Mouse (Mus musculus) limb, embryonic 15.5 days (tissue): ENCODE data around the gene Vmn1r60. TPM values are rescaled to one million over a fixed set of nuclear protein-coding genes. Genes with fewer than 3 reads are reported as not detected.
"Not testable (repeated sequence)": the region's sequence is repeated elsewhere in the genome, so short reads cannot be mapped to it uniquely, and the experiment has no call there.

Experiments
- ATAC-seq: fragments of 200-750 bp; cut with Nextera tagmentation; 2 replicates; pipeline ENCODE4 v1.8.0; 2017; ENCODE audit warnings: low read depth, moderate TSS enrichment; ENCODE audit not compliant: insufficient number of reproducible peaks, low FRiP score, low TSS enrichment
- H3K27ac ChIP-seq: fragments of 300-500 bp; sonication (generic); 2 replicates; pipeline ENCODE4 v1.5.1; 2015; ENCODE audit warnings: moderate library complexity, mild to moderate bottlenecking, inconsistent platforms
- H3K27me3 ChIP-seq: fragments of 300-500 bp; sonication (generic); 2 replicates; pipeline ENCODE4 v1.6.1; 2015; ENCODE audit warnings: inconsistent platforms
- H3K36me3 ChIP-seq: fragments of 300-500 bp; sonication (generic); 2 replicates; pipeline ENCODE4 v1.6.1; 2015; ENCODE audit warnings: inconsistent platforms
- H3K4me1 ChIP-seq: fragments of 300-500 bp; sonication (generic); 2 replicates; pipeline ENCODE4 v1.6.1; 2015; ENCODE audit warnings: inconsistent platforms
- H3K4me2 ChIP-seq: fragments of 300-500 bp; sonication (generic); 2 replicates; pipeline ENCODE4 v1.6.1; 2015; ENCODE audit warnings: mild to moderate bottlenecking, inconsistent platforms
- H3K4me3 ChIP-seq: fragments of 300-500 bp; sonication (generic); 2 replicates; pipeline ENCODE4 v1.5.1; 2015; ENCODE audit warnings: mild to moderate bottlenecking, inconsistent platforms
- H3K9ac ChIP-seq: fragments of 300-500 bp; sonication (generic); 2 replicates; pipeline ENCODE4 v1.6.1; 2015; ENCODE audit warnings: inconsistent platforms
- H3K9me3 ChIP-seq: fragments of 300-500 bp; sonication (generic); 2 replicates; pipeline ENCODE4 v1.6.1; 2016; ENCODE audit warnings: inconsistent platforms
- WGBS: fragments of 180-500 bp; shearing (Covaris S2); methylation state at CpG from one replicate; pipeline ENCODE4 v1.1.7; 2015; 5-methylcytosine and 5-hydroxymethylcytosine counted together
- polyA plus RNA-seq: library from polyadenylated mRNA; unstranded; fragments of >200 nt; fragmentation: Nextera tagmentation; extraction: Ambion mirVana; gene quantifications from 2 replicates; pipeline ENCODE4 v1.2.1, GENCODE M21; 2015

Vmn1r60 gene
- not detected in 2 replicates for polyA plus RNA-seq

GRCm38 (mm10) chr7:5547217-5547616 is at the start of gene Vmn1r60:
TSS of gene Vmn1r60 (minus strand) at chr7:5547317.
- WGBS, result 76% methylated on average over 1 of the region's 1 CpGs
- not testable (repeated sequence) for H3K9ac ChIP-seq, H3K4me3 ChIP-seq, H3K4me2 ChIP-seq, H3K9me3 ChIP-seq, H3K27ac ChIP-seq, H3K4me1 ChIP-seq, ATAC-seq, H3K27me3 ChIP-seq, H3K36me3 ChIP-seq

GRCm38 (mm10) chr7:5540770-5541436 is 6.2 kb downstream of the Vmn1r60 start:
- H3K9me3 ChIP-seq, ATAC-seq, H3K4me3 ChIP-seq, H3K27me3 ChIP-seq, H3K4me2 ChIP-seq, H3K27ac ChIP-seq, H3K9ac ChIP-seq, H3K36me3 ChIP-seq, H3K4me1 ChIP-seq: not testable (repeated sequence)
- WGBS, result 51% methylated on average over 3 of the region's 3 CpGs

- not testable (repeated sequence) for H3K36me3 ChIP-seq, H3K9me3 ChIP-seq, H3K4me2 ChIP-seq, H3K9ac ChIP-seq, ATAC-seq, H3K27me3 ChIP-seq, H3K4me3 ChIP-seq, H3K27ac ChIP-seq, H3K4me1 ChIP-seq
These were observed 53.3 kb downstream of the Vmn1r60 start, which contains the start of gene Vmn2r28 for GRCm38 (mm10) chr7:5493856-5494255. TSS of gene Vmn2r28 (minus strand) at chr7:5493956.

Other genes with a start within 250 kb of the Vmn1r60 start
- not detected in 2 replicates for gene Gm5065, start 196.8 kb downstream of the Vmn1r60 start, polyA plus RNA-seq
- gene Nlrp2, start 196.3 kb downstream of the Vmn1r60 start, polyA plus RNA-seq, result not detected in 2 replicates
- not detected in 2 replicates for gene Vmn1r58, start 133.9 kb downstream of the Vmn1r60 start, polyA plus RNA-seq
- gene Vmn1r59, start 90.5 kb downstream of the Vmn1r60 start, polyA plus RNA-seq, result not detected in 2 replicates
- gene Vmn2r28, start 53.4 kb downstream of the Vmn1r60 start, polyA plus RNA-seq, result not detected in 2 replicates
- gene Vmn1r61, start 66.0 kb upstream of the Vmn1r60 start, polyA plus RNA-seq, result not detected in 2 replicates
- gene Vmn1r62, start 126.3 kb upstream of the Vmn1r60 start, polyA plus RNA-seq, result not detected in 2 replicates